Mouse (Mus musculus): ENCODE results near the gene H2-T22. TPM values are rescaled to one million over a fixed set of nuclear protein-coding genes. Genes with fewer than 3 reads are reported as not detected.

H2-T22 gene
- polyA plus RNA-seq, 1 experiment from 2014 or later = 4.8 TPM

Other genes starting within 250 kb of the H2-T22 start
- gene Ier3, start 221.1 kb downstream of the H2-T22 start, polyA plus RNA-seq (2015; fragmentation: Nextera tagmentation; extraction: Ambion mirVana) = 6.7 and 7.1 TPM in 2 replicates
- gene Flot1, start 219.5 kb downstream of the H2-T22 start, polyA plus RNA-seq (2015; fragmentation: Nextera tagmentation; extraction: Ambion mirVana) = 59.6 and 67.4 TPM in 2 replicates
- 1,832 and 1,895 TPM in 2 replicates for gene Tubb5, start 204.4 kb downstream of the H2-T22 start, polyA plus RNA-seq (2015; fragmentation: Nextera tagmentation; extraction: Ambion mirVana)
- 10.3 and 12.7 TPM in 2 replicates for gene Mdc1, start 201.2 kb downstream of the H2-T22 start, polyA plus RNA-seq (2015; fragmentation: Nextera tagmentation; extraction: Ambion mirVana)
- 28.9 and 33.2 TPM in 2 replicates for gene Nrm, start 181.4 kb downstream of the H2-T22 start, polyA plus RNA-seq (2015; fragmentation: Nextera tagmentation; extraction: Ambion mirVana)
- 23.8 and 27.4 TPM in 2 replicates for gene Ppp1r18, start 177.2 kb downstream of the H2-T22 start, polyA plus RNA-seq (2015; fragmentation: Nextera tagmentation; extraction: Ambion mirVana)
- 34.3 and 37.3 TPM in 2 replicates for gene Dhx16, start 162.9 kb downstream of the H2-T22 start, polyA plus RNA-seq (2015; fragmentation: Nextera tagmentation; extraction: Ambion mirVana)
- 34.7 and 36.8 TPM in 2 replicates for gene 2310061I04Rik, start 145.3 kb downstream of the H2-T22 start, polyA plus RNA-seq (2015; fragmentation: Nextera tagmentation; extraction: Ambion mirVana)
- 458 and 466 TPM in 2 replicates for gene Atat1, start 132.7 kb downstream of the H2-T22 start, polyA plus RNA-seq (2015; fragmentation: Nextera tagmentation; extraction: Ambion mirVana)
- 49.9 and 54.6 TPM in 2 replicates for gene Mrps18b, start 126.4 kb downstream of the H2-T22 start, polyA plus RNA-seq (2015; fragmentation: Nextera tagmentation; extraction: Ambion mirVana)
- gene Ppp1r10, start 126.3 kb downstream of the H2-T22 start, polyA plus RNA-seq (2015; fragmentation: Nextera tagmentation; extraction: Ambion mirVana) = 51.3 and 54.6 TPM in 2 replicates
- gene Abcf1, start 73.0 kb downstream of the H2-T22 start, polyA plus RNA-seq (2015; fragmentation: Nextera tagmentation; extraction: Ambion mirVana) = 107 and 112 TPM in 2 replicates
- gene Gnl1, start 62.9 kb downstream of the H2-T22 start, polyA plus RNA-seq (2015; fragmentation: Nextera tagmentation; extraction: Ambion mirVana) = 46.4 and 50.3 TPM in 2 replicates
- 69.0 and 74.6 TPM in 2 replicates for gene Prr3, start 62.5 kb downstream of the H2-T22 start, polyA plus RNA-seq (2015; fragmentation: Nextera tagmentation; extraction: Ambion mirVana)
- gene H2-T24, start 22.2 kb downstream of the H2-T22 start, polyA plus RNA-seq (2015; fragmentation: Nextera tagmentation; extraction: Ambion mirVana) = 7.8 and 8.1 TPM in 2 replicates
- 4.3 and 5.2 TPM in 2 replicates for gene H2-T23, start 9.9 kb downstream of the H2-T22 start, polyA plus RNA-seq (2015; fragmentation: Nextera tagmentation; extraction: Ambion mirVana)
- not detected in 2 replicates for gene Gm6034, start 214 bp upstream of the H2-T22 start, polyA plus RNA-seq (2015; fragmentation: Nextera tagmentation; extraction: Ambion mirVana)
- not detected in 2 replicates for gene Gm11127, start 15.6 kb upstream of the H2-T22 start, polyA plus RNA-seq (2015; fragmentation: Nextera tagmentation; extraction: Ambion mirVana)
- gene Gm19684, start 78.9 kb upstream of the H2-T22 start, polyA plus RNA-seq (2015; fragmentation: Nextera tagmentation; extraction: Ambion mirVana) = not detected in 2 replicates
- not detected in 2 replicates for gene Gm7030, start 86.7 kb upstream of the H2-T22 start, polyA plus RNA-seq (2015; fragmentation: Nextera tagmentation; extraction: Ambion mirVana)
- gene Gm8909, start 125.8 kb upstream of the H2-T22 start, polyA plus RNA-seq (2015; fragmentation: Nextera tagmentation; extraction: Ambion mirVana) = not detected in 2 replicates
- gene H2-T3, start 147.5 kb upstream of the H2-T22 start, polyA plus RNA-seq (2015; fragmentation: Nextera tagmentation; extraction: Ambion mirVana) = not detected in 2 replicates
- 111 and 115 TPM in 2 replicates for gene Rpp21, start 215.3 kb upstream of the H2-T22 start, polyA plus RNA-seq (2015; fragmentation: Nextera tagmentation; extraction: Ambion mirVana)
- gene Trim39, start 229.5 kb upstream of the H2-T22 start, polyA plus RNA-seq (2015; fragmentation: Nextera tagmentation; extraction: Ambion mirVana) = 29.3 and 31.1 TPM in 2 replicates
- gene H2-M10.2, start 243.7 kb upstream of the H2-T22 start, polyA plus RNA-seq (2015; fragmentation: Nextera tagmentation; extraction: Ambion mirVana) = 0.28 and 0.36 TPM in 2 replicates

All from midbrain, embryonic 13.5 days (tissue).